Mouse (Mus musculus) lung, postnatal 10 days (tissue): ENCODE measurements around the gene Tia1.
A peak's percentile ranks its signal among the peaks of the same experiment; 100 is the strongest.
"Not testable (repeated sequence)": the region's sequence is repeated elsewhere in the genome, so short reads cannot be mapped to it uniquely, and the experiment has no call there.

Source experiments
- DNase-seq: peaks from one replicate; pipeline ENCODE4 v3.0.0; 2021

Tia1 gene

DNA sequence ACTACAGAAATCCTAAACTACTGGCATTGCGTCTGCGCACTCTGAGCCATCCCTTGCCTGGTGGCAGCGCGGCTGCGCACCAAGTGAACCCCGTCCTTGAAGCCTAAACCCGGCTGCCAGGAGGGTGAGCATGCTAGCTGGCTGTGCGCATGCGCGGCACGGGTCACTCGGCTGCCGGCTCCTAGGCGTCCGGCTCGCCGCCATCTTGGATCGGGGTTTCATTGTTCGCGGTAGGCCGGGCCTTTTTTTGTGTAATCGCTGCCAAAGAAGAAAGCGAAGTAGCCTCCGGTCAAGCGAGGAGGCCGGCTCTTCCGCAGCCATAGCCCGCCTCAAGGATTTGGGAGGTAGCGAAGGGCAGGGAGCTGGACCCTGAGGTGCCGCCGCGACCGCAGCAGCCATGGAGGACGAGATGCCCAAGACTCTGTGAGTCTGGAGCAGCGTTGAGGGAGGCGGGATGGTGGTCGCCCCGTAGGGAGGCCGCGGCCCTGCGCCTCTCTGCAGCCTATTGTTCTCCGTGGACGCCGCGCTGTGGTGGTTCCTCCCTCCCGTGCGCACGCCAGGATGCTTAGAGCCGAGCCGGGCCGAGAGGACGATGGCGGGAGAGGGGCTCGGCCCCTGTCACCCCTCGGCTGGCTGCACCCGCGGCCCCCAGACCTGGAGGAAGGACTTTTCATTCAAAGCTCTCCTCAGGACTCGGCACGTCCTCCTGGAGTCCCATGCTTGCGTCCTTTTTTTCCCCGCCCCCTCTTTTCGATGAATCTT, at the start of gene Tia1:
Gene Tia1, plus strand, starts transcription at position 120 of the 762 bp plus-strand sequence.
- DNase-seq = peak; percentile 98

GRCm38 (mm10) chr6:86354948-86355347, 49.1 kb upstream of the Tia1 start:
- DNase-seq = no peak

GRCm38 (mm10) chr6:86356956-86357355, 47.1 kb upstream of the Tia1 start:
- DNase-seq = no peak

- DNase-seq = no peak
Observed at GRCm38 (mm10) chr6:86360691-86361090, 43.3 kb upstream of the Tia1 start.

DNA sequence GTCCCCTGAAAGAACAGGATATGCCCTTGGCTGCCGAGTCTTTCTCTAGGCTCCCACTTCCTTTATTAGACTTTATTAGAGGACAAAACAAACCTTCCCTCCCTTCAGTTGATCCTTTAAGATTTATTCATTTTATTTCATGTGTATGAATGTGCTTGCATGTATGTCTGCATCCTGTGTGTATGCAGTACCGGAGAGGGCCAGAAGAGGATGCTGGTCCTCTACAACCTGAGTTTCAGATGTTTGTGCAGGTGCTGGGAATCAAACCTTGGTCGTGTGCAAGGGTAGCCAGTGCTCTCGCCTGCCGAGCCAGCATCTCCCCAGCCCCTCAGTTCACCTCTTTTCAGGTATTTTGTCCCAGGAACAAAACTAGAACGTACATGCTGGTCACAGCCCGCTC, 42.6 kb upstream of the Tia1 start:
- no peak for DNase-seq

- DNase-seq = peak; percentile 89
Observed at GRCm38 (mm10) chr6:86364442-86365141, 39.4 kb upstream of the Tia1 start.

DNA sequence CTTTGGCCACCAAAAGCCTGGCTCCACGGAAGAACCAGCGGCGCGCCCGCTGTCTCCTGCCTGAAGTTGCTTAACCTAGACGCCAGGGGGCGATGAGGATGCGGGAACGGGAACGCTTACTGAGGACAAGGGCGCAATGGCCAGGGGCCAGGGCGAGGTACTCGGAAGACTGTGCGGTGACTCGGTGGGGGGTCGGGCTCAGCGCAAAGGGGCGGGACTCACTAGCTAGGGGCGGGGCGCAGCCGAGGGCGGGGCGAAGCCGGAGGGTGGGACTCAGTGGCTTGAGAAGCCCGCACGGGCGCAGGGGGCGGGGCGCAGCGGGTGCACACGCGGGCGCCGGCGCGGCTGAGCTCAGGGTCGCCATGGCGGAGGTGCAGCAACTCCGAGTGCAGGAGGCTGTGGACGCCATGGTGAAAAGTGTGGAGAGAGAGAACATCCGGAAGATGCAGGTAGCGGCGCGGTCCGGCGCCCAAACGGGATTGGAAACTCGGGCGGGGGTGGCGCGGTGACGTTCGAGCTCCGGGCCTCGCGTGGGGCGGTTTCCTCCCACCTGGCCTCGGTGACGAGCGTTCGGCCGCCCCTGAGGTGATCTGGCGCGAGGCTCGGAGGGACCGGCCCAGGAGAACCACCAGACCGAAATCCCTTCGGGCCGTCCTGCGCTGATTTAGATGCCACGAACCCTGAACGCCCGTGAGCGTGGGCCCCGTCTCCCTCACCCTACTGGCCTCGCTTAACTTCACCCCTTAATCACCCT, 38.5 kb upstream of the Tia1 start, which contains the start of gene Fam136a:
Gene Fam136a, plus strand, starts transcription at position 276 of the 754 bp plus-strand sequence.
- peak; percentile 97 for DNase-seq

GRCm38 (mm10) chr6:86366125-86366852, 37.7 kb upstream of the Tia1 start:
- DNase-seq = peak; percentile 49

- DNase-seq = no peak
Observed at GRCm38 (mm10) chr6:86366853-86367249, 37.2 kb upstream of the Tia1 start.

DNA sequence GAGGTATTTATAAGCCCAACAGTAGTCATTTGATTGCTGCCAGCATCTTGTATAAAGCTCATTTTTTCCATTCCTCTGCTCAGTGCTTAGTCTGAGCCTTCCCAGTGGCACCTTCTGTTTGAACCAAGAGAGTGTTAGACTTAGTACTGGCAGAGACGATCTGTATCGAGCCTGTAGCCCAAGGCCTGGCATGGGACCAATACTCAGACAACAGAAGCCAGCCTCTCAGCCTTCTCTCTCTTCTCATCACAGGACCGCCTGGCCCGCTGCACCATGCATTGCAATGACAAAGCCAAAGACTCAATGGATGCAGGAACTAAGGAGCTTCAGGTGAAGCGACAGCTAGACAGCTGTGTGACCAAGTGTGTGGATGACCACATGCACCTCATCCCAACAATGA, 35.5 kb upstream of the Tia1 start:
- no peak for DNase-seq

DNA sequence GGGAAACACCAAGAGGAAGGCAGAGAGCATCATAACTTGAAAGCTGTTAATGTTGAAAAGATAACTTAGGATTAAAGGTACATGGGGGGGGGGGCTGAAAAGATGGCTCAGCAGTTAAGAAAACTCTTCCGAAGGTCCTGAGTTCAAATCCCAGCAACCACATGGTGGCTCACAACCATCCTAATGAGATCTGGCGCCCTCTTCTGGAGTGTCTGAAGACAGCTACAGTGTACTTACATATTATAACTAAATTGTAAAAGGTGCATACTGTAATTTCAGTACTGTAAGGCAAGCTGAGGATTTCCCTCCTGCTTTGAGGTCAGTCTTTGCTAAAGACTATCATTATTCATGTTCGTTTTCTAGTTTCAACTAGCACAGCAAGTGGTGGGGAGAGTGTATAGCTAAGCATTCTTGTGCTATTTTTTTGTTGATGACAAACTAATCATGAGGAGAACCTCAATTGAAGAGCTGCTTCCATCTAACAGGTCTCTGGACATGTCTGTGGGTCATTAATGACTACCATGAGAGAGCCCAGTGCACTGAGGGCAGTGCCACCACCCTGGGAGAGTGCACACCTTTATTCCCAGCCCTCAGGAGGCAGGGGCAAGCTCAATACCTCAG, 33.8 kb upstream of the Tia1 start:
- peak; percentile 27 for DNase-seq

DNA sequence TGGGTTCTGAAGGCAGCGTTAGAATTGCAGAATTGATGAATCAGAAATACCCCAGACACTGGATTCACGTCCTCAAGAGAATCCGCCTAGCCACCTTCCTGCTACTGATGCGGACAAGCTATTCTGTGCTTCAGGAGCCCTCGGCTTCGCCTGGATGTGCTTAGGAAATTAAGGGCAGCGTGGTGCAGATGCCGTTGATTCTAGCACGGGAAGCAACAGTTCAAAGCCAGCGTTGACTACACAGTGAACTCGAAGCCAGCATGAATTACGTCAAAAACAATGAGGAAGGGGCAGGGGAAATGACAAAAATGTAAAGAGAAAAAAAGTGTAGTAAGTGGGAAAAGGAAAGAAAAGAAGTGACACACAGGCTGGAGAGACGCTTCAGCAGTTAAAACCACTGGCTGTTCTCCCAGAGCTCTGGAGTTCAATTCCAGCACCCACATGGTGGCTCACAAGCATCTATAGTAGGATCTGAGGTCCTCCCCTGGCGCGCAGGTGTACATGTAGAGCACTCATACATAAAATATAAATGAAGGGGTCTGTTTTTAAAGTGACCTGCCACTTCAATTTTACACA, 33.2 kb upstream of the Tia1 start, which contains the start of gene Snrpg:
Gene Snrpg, plus strand, starts transcription at position 541 of the 576 bp plus-strand sequence.
- DNase-seq = peak; percentile 5

DNA sequence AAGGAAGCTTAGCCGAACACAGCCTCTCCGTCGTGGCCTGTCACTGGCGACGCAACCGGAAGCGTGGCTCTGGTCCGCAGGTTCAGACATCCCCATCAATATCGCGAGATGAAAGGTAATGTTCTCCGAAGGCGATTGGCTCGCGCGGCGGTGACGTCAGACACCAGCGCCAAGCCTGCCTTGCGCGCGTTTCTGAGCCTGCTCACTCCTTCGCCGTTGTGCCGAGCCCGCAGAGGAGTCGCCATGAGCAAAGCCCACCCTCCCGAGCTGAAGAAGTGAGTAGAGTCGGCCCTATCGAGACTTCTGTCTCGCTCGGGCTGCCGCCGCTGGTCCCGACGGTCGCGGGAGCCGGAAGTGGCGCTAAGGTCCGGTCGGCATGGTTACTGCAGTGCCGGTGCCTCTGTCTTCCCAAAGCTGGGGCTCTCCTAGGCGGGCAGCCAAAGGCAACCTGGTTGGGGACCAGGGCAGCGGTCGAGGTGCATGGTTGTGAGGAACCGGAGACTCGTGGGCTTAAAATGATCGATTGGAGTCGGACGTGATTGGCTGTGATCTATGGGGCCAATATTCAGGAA, 32.6 kb upstream of the Tia1 start:
- peak; percentile 97 for DNase-seq

GRCm38 (mm10) chr6:86371950-86372516, 32.0 kb upstream of the Tia1 start:
- DNase-seq = no peak

DNA sequence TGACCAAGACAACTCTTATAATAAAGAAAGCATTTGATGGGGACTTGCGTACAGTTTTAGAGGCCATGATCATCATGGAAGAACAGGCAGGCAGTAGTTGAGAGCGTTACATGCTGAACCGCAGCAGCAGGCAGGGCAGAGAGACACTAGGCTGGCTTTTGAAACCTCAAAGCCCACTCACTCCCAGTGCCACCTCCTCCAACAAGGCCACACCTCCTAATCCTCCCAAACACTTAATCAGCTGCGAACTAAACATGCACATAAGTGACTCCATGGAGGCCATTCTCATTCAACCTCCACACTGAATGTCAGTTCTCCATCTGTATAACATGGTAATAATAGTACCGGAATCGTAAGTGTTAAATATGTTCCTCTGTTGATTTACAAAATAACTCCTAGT, 30.5 kb upstream of the Tia1 start:
- no peak for DNase-seq

GRCm38 (mm10) chr6:86378341-86378740, 25.7 kb upstream of the Tia1 start:
- DNase-seq = no peak

- DNase-seq = not testable (repeated sequence)
Observed at GRCm38 (mm10) chr6:86380112-86380511, 23.9 kb upstream of the Tia1 start.

DNA sequence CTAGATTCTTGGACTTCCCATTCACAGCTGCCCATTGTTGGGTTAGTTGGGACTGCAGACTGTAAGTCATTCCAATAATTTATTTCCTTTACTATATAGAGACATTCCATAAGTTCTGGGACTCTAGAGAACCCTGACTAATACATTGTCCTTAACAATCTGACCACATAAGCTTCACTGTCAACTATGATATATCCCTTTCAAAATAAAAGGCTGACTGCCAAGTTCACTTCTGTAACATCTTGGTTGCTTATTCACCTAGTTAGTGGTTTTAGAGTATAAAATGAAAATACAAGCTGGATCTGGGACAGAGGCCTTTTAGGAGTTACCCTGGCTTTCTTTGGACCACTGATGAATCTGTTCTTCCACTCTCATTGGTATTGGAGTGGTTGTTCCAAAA, 21.5 kb upstream of the Tia1 start:
- DNase-seq = no peak

GRCm38 (mm10) chr6:86383370-86383769, 20.6 kb upstream of the Tia1 start:
- no peak for DNase-seq

- no peak for DNase-seq
Observed at GRCm38 (mm10) chr6:86384692-86385091, 19.3 kb upstream of the Tia1 start.
